Mouse (Mus musculus) heart, postnatal 0 days (tissue): ENCODE measurements at regions not wholly inside any gene's neighbourhood (a gene's known extent, or its start where the extent isn't known, plus 50 kb on each side); places are given as distances from the start of the nearest gene placed in this dataset.

ENCODE experiments used
- ATAC-seq: fragments of 200-750 bp; cut with Nextera tagmentation; 2 replicates; pipeline ENCODE4 v1.8.0; 2017; ENCODE audit warnings: low read depth, moderate number of reproducible peaks, moderate library complexity; ENCODE audit not compliant: insufficient read depth
- DNase-seq: peaks from one replicate; pipeline ENCODE4 v3.0.0-alpha.2; 2016; ENCODE audit warnings: low spot score
- H3K27ac ChIP-seq: fragments of 300-500 bp; sonication (generic); 2 replicates; pipeline ENCODE4 v1.5.1; 2014; ENCODE audit warnings: low read depth, mild to moderate bottlenecking
- H3K27me3 ChIP-seq: fragments of 300-500 bp; sonication (generic); 2 replicates; pipeline ENCODE4 v1.6.1; 2014; ENCODE audit warnings: low read length, mixed read lengths; ENCODE audit not compliant: control insufficient read depth, insufficient read depth
- H3K36me3 ChIP-seq: fragments of 300-500 bp; sonication (generic); replicated peaks from 2 replicates; pipeline ENCODE4 v1.6.1; 2014; ENCODE audit warnings: low read length, mixed read lengths; ENCODE audit not compliant: control insufficient read depth, insufficient read depth
- H3K4me1 ChIP-seq: fragments of 300-500 bp; sonication (generic); 2 replicates; pipeline ENCODE4 v1.6.1; 2014; ENCODE audit warnings: antibody characterized with exemption; ENCODE audit not compliant: control insufficient read depth, insufficient read depth
- H3K4me2 ChIP-seq: fragments of 300-500 bp; sonication (generic); 2 replicates; pipeline ENCODE4 v1.6.1; 2014; ENCODE audit warnings: low read depth, mild to moderate bottlenecking, low read length, moderate library complexity
- H3K4me3 ChIP-seq: fragments of 300-500 bp; sonication (generic); 2 replicates; pipeline ENCODE4 v1.5.1; 2014; ENCODE audit warnings: low read depth, low read length
- H3K9ac ChIP-seq: fragments of 300-500 bp; sonication (generic); replicated peaks from 2 replicates; pipeline ENCODE4 v1.6.1; 2014; ENCODE audit warnings: low read depth, low read length, mixed read lengths
- H3K9me3 ChIP-seq: fragments of 300-500 bp; sonication (generic); replicated peaks from 2 replicates; pipeline ENCODE4 v1.6.1; 2016; ENCODE audit warnings: low read length; ENCODE audit not compliant: control insufficient read depth
- CTCF ChIP-seq: IDR thresholded peaks from 2 replicates; pipeline ENCODE4 v1.5.1; 2016; ENCODE audit warnings: antibody characterized with exemption, control low read depth, low read depth
- EP300 ChIP-seq: IDR thresholded peaks from 2 replicates; pipeline ENCODE4 v1.6.1; 2016; ENCODE audit warnings: antibody characterized with exemption, low read depth
- WGBS: fragments of 180-500 bp; shearing (Covaris S2); extraction: QIAGEN DNeasy Blood & Tissue Kit; methylation state at CpG from one replicate; pipeline ENCODE4 v1.1.7; 2014; 5-methylcytosine and 5-hydroxymethylcytosine counted together

DNA sequence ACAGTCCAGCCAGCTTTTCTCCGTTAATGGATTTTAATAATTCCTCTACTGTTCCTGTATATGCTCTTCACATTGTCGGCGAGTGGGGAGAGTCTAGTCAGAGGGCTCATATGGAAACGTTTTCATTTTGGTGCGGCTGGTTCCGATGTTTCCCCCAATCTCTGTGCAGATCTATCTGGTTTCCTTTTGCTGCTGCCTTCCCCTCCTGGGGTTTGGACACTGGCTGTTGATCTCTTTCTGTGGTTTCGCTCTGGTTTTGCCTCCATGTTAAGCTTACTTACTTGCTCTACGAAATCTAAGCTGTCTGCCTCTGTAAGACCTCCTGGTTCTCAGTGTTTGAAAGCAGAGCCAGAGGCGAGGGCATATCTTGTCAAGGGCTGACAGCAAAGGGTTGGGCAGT lies 221.7 kb downstream of the Ndfip2 start:
- ATAC-seq, result no peak
- no peaks in the 10 kb centered on the region for H3K27me3 ChIP-seq
- no peak overlapping the region for H3K4me3 ChIP-seq
- TF ChIP-seq EP300 (no peak), CTCF (no peak)
- no peaks in the 10 kb centered on the region for H3K36me3 ChIP-seq
- peak overlapping the region; percentile 47 for H3K4me2 ChIP-seq
- H3K9ac ChIP-seq, result no peak overlapping the region; the same call in 1 of the 2 replicates
- 41% methylated on average over 9 of the region's 9 CpGs for WGBS
- no peaks in the 10 kb centered on the region for H3K9me3 ChIP-seq
- no peak for DNase-seq
- H3K27ac ChIP-seq, result no peak overlapping the region
- peaks cover 4% of the 10 kb centered on the region; the same call in 1 of the 2 replicates for H3K4me1 ChIP-seq

GRCm38 (mm10) chr14:105474991-105475553 lies 216.7 kb downstream of the Ndfip2 start:
- Histone ChIP-seq H3K9me3 (no peaks in the 10 kb centered on the region), H3K4me2 (no peak overlapping the region), H3K27ac (no peak overlapping the region), H3K4me1 (no peaks in the 10 kb centered on the region), H3K4me3 (no peak overlapping the region), H3K27me3 (no peaks in the 10 kb centered on the region), H3K9ac (no peak overlapping the region), H3K36me3 (no peaks in the 10 kb centered on the region)
- TF ChIP-seq CTCF (peak; percentile 55), EP300 (no peak)
- DNase-seq, result peak; percentile 67
- ATAC-seq, result peak; percentile 44; the same call in 1 of the 2 replicates

- no peak overlapping the region for H3K27ac ChIP-seq
- no peak for DNase-seq
- no peak for ATAC-seq
- H3K4me1 ChIP-seq, result no peaks in the 10 kb centered on the region
- H3K9me3 ChIP-seq, result no peaks in the 10 kb centered on the region
- no peak overlapping the region for H3K4me2 ChIP-seq
- H3K4me3 ChIP-seq, result no peak overlapping the region
- no peaks in the 10 kb centered on the region for H3K36me3 ChIP-seq
- TF ChIP-seq CTCF (no peak), EP300 (no peak)
- no peak overlapping the region for H3K9ac ChIP-seq
- WGBS, result 63% methylated on average over 3 of the region's 3 CpGs
- H3K27me3 ChIP-seq, result no peaks in the 10 kb centered on the region
These were observed 190.6 kb downstream of the Ndfip2 start for GRCm38 (mm10) chr14:105448919-105449458.

- H3K9ac ChIP-seq, result no peak overlapping the region
- DNase-seq (no peak), ATAC-seq (no peak)
- no peaks in the 10 kb centered on the region for H3K4me1 ChIP-seq
- no peak overlapping the region for H3K27ac ChIP-seq
- H3K9me3 ChIP-seq, result no peaks in the 10 kb centered on the region
- no peaks in the 10 kb centered on the region for H3K27me3 ChIP-seq
- 88% methylated on average over 5 of the region's 5 CpGs for WGBS
- no peak overlapping the region for H3K4me2 ChIP-seq
- no peak overlapping the region for H3K4me3 ChIP-seq
- no peaks in the 10 kb centered on the region for H3K36me3 ChIP-seq
- TF ChIP-seq EP300 (no peak), CTCF (no peak)
These were observed 188.7 kb downstream of the Ndfip2 start for GRCm38 (mm10) chr14:105447088-105447487.

- no peak overlapping the region for H3K4me2 ChIP-seq
- no peaks in the 10 kb centered on the region for H3K9me3 ChIP-seq
- no peak overlapping the region for H3K4me3 ChIP-seq
- no peaks in the 10 kb centered on the region for H3K36me3 ChIP-seq
- 58% methylated on average over 6 of the region's 6 CpGs for WGBS
- no peaks in the 10 kb centered on the region for H3K4me1 ChIP-seq
- no peak overlapping the region for H3K27ac ChIP-seq
- peak; percentile 16 for DNase-seq
- no peak overlapping the region for H3K9ac ChIP-seq
- H3K27me3 ChIP-seq, result no peaks in the 10 kb centered on the region
- ATAC-seq, result peak; percentile 77
- TF ChIP-seq EP300 (no peak), CTCF (no peak)
These were observed 177.0 kb downstream of the Ndfip2 start for GRCm38 (mm10) chr14:105435343-105435742.

GRCm38 (mm10) chr14:105433456-105433855 lies 175.1 kb downstream of the Ndfip2 start:
- no peaks in the 10 kb centered on the region for H3K36me3 ChIP-seq
- ATAC-seq (no peak), DNase-seq (no peak)
- no peak overlapping the region for H3K4me3 ChIP-seq
- no peak overlapping the region for H3K9ac ChIP-seq
- H3K27ac ChIP-seq, result no peak overlapping the region
- 78% methylated on average over 2 of the region's 2 CpGs for WGBS
- H3K9me3 ChIP-seq, result no peaks in the 10 kb centered on the region
- TF ChIP-seq CTCF, result no peak
- no peak for TF ChIP-seq EP300
- H3K4me2 ChIP-seq, result no peak overlapping the region
- no peaks in the 10 kb centered on the region for H3K4me1 ChIP-seq
- no peaks in the 10 kb centered on the region for H3K27me3 ChIP-seq
